Mouse (Mus musculus) stomach, postnatal 0 days (tissue): ENCODE measurements at regions not wholly inside any gene's neighbourhood (a gene's known extent, or its start where the extent isn't known, plus 50 kb on each side); places are given as distances from the start of the nearest gene placed in this dataset.

Experiments
- CTCF ChIP-seq: IDR thresholded peaks from 2 replicates; pipeline ENCODE4 v1.5.1; 2016; ENCODE audit warnings: antibody characterized with exemption, low read depth, mild to moderate bottlenecking, moderate library complexity
- EP300 ChIP-seq: optimal IDR thresholded peaks from 2 replicates; pipeline ENCODE3; 2016; ENCODE audit warnings: antibody characterized with exemption

DNA sequence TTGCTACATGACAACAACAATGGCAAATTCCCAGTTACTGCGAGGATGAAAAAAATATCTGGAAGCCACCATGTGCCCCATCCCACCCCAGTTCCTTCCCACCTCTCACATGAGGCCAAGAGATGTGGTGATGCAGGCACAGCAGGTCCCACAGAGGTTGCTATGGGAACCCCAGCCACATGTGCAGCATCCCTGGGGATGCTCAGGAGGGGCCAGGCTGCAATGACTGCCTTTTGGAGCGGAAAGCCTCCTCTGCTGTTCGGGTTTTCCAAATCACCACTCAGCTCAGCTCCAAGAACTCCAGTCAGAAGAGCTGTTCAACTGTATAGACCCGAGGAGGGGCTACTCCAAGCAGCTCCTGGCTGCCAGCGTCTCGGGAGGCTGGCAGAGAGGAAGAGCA, 68.0 kb upstream of the Glce start:
- no peak for TF ChIP-seq EP300
- no peak for TF ChIP-seq CTCF
